Mouse (Mus musculus) stomach, postnatal 0 days (tissue): ENCODE results near the gene Spag6l. TPM values are rescaled to one million over a fixed set of nuclear protein-coding genes. Genes with fewer than 3 reads are reported as not detected.
"Not testable (repeated sequence)": the region's sequence is repeated elsewhere in the genome, so short reads cannot be mapped to it uniquely, and the experiment has no call there.

Experiments used
- ATAC-seq: fragments of 200-750 bp; cut with Nextera tagmentation; 2 replicates; pipeline ENCODE4 v1.8.0; 2017; ENCODE audit not compliant: low FRiP score, low TSS enrichment
- DNase-seq: peaks from one replicate; pipeline ENCODE4 v3.0.0-alpha.2; 2016; ENCODE audit warnings: low spot score
- H3K27ac ChIP-seq: fragments of 300-500 bp; sonication (generic); replicated peaks from 2 replicates; pipeline ENCODE4 v1.5.1; 2014; ENCODE audit warnings: mild to moderate bottlenecking, control low read depth
- H3K27me3 ChIP-seq: fragments of 300-500 bp; sonication (generic); 2 replicates; pipeline ENCODE4 v1.6.1; 2014; ENCODE audit warnings: low read length; ENCODE audit not compliant: control insufficient read depth, insufficient read depth
- H3K36me3 ChIP-seq: fragments of 300-500 bp; sonication (generic); 2 replicates; pipeline ENCODE4 v1.6.1; 2014; ENCODE audit warnings: low read length, mixed read lengths; ENCODE audit not compliant: control insufficient read depth, insufficient read depth
- H3K4me1 ChIP-seq: fragments of 300-500 bp; sonication (generic); replicated peaks from 2 replicates; pipeline ENCODE4 v1.6.1; 2014; ENCODE audit warnings: antibody characterized with exemption; ENCODE audit not compliant: control insufficient read depth, insufficient read depth
- H3K4me2 ChIP-seq: fragments of 300-500 bp; sonication (generic); replicated peaks from 2 replicates; pipeline ENCODE4 v1.6.1; 2014; ENCODE audit warnings: low read depth, mild to moderate bottlenecking, control low read depth, moderate library complexity
- H3K4me3 ChIP-seq: fragments of 300-500 bp; sonication (generic); 2 replicates; pipeline ENCODE4 v1.5.1; 2014; ENCODE audit warnings: low read depth, low read length, control low read depth
- H3K9ac ChIP-seq: fragments of 300-500 bp; sonication (generic); 2 replicates; pipeline ENCODE4 v1.6.1; 2014; ENCODE audit warnings: mild to moderate bottlenecking, low read length, control low read depth, mixed read lengths
- H3K9me3 ChIP-seq: fragments of 300-500 bp; sonication (generic); 2 replicates; pipeline ENCODE4 v1.6.1; 2016; ENCODE audit warnings: low read length; ENCODE audit not compliant: control insufficient read depth
- CTCF ChIP-seq: IDR thresholded peaks from 2 replicates; pipeline ENCODE4 v1.5.1; 2016; ENCODE audit warnings: antibody characterized with exemption, low read depth, mild to moderate bottlenecking, moderate library complexity
- EP300 ChIP-seq: optimal IDR thresholded peaks from 2 replicates; pipeline ENCODE3; 2016; ENCODE audit warnings: antibody characterized with exemption
- WGBS: fragments of 180-500 bp; shearing (Covaris S2); extraction: QIAGEN DNeasy Blood & Tissue Kit; methylation state at CpG from one replicate; pipeline ENCODE4 v1.1.7; 2014; 5-methylcytosine and 5-hydroxymethylcytosine counted together
- polyA plus RNA-seq: library from polyadenylated mRNA; unstranded; fragments of >200 nt; fragmentation: Nextera tagmentation; extraction: Ambion mirVana; gene quantifications from 2 replicates; pipeline ENCODE4 v1.2.1, GENCODE M21; 2015

Spag6l gene
- polyA plus RNA-seq, 1 experiment from 2014 or later = 0.17 TPM

- H3K27ac ChIP-seq = no peak overlapping the region
These were observed 36.0 kb upstream of the Spag6l start for GRCm38 (mm10) chr16:16865217-16865616.

GRCm38 (mm10) chr16:16863978-16864377, 34.7 kb upstream of the Spag6l start, which contains the start of gene Igll1:
TSS of gene Igll1 (minus strand) at chr16:16863985.
- WGBS = 81% methylated on average over 2 of the region's 2 CpGs
- no peak within 1 kb of the TSS for H3K27ac ChIP-seq
- H3K9ac ChIP-seq = no peak within 1 kb of the TSS
- H3K9me3 ChIP-seq = no peaks in the 10 kb centered on the region
- ATAC-seq = no peak
- peak; percentile 10 for DNase-seq
- H3K4me1 ChIP-seq = no peaks in the 10 kb centered on the region
- H3K4me2 ChIP-seq = no peak within 1 kb of the TSS
- H3K27me3 ChIP-seq = no peaks in the 10 kb centered on the region
- TF ChIP-seq EP300 (no peak), CTCF (no peak)
- no peaks in the 10 kb centered on the region for H3K36me3 ChIP-seq
- no peak within 1 kb of the TSS for H3K4me3 ChIP-seq

More at GRCm38 (mm10) chr16:16865217-16865616, 36.0 kb upstream of the Spag6l start:
- no peaks in the 10 kb centered on the region for H3K27me3 ChIP-seq
- no peaks in the 10 kb centered on the region for H3K36me3 ChIP-seq
- no peak for TF ChIP-seq EP300
- TF ChIP-seq CTCF = no peak
- no peaks in the 10 kb centered on the region for H3K4me1 ChIP-seq
- DNase-seq = no peak
- H3K4me2 ChIP-seq = no peak overlapping the region
- no peak for ATAC-seq
- no peaks in the 10 kb centered on the region for H3K9me3 ChIP-seq
- H3K4me3 ChIP-seq = no peak overlapping the region
- H3K9ac ChIP-seq = no peak overlapping the region

GRCm38 (mm10) chr16:16862288-16862687, 33.0 kb upstream of the Spag6l start:
- Histone ChIP-seq H3K4me2 (no peak overlapping the region), H3K9me3 (no peaks in the 10 kb centered on the region), H3K9ac (no peak overlapping the region), H3K27me3 (no peaks in the 10 kb centered on the region), H3K4me3 (no peak overlapping the region), H3K36me3 (no peaks in the 10 kb centered on the region), H3K4me1 (no peaks in the 10 kb centered on the region), H3K27ac (no peak overlapping the region)
- ATAC-seq = no peak
- no peak for TF ChIP-seq EP300
- no peak for TF ChIP-seq CTCF
- 63% methylated on average over 3 of the region's 3 CpGs for WGBS
- DNase-seq = no peak

DNA sequence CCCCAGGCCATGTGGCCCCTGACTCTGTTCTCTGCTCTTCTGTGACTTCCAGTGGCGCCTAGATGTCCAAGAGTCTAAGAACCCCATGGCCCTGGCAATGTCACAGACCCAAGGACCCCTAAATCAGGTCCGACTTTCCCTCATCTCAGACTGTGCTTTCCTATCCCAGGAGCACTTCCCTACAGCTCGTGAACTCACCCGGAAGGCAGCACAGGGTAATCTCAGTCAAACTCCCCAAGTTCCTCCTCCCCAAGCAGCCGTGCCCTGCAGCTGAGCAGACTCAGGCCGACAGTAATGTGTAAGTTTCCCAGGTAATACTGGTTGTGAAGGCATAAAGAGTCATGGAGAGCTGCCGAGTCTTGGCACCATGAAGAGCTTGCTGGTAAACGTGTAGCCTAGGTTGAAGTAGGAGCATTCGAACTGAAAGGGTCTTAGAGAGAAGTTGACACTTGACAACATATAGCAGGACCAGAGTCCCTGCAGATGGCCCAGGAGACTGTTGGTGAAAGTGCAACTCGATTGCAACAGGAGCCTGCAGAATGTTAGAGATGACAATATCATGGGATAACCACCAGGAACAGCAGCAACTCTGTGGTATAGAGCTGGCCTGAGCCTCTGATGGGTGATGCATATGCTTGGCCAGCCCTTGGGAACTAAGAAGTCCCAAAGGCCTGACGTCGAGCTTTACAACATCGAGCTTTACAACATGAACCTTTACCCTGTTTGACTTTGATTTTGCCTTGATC, 27.6 kb upstream of the Spag6l start:
- Histone ChIP-seq H3K4me1 (no peaks in the 10 kb centered on the region), H3K4me3 (no peak overlapping the region), H3K27me3 (no peaks in the 10 kb centered on the region), H3K36me3 (no peaks in the 10 kb centered on the region), H3K9me3 (no peaks in the 10 kb centered on the region), H3K27ac (no peak overlapping the region), H3K4me2 (no peak overlapping the region), H3K9ac (no peak overlapping the region)
- WGBS = 76% methylated on average over 13 of the region's 13 CpGs
- no peak for TF ChIP-seq EP300
- TF ChIP-seq CTCF = no peak
- DNase-seq = no peak
- no peak for ATAC-seq

DNA sequence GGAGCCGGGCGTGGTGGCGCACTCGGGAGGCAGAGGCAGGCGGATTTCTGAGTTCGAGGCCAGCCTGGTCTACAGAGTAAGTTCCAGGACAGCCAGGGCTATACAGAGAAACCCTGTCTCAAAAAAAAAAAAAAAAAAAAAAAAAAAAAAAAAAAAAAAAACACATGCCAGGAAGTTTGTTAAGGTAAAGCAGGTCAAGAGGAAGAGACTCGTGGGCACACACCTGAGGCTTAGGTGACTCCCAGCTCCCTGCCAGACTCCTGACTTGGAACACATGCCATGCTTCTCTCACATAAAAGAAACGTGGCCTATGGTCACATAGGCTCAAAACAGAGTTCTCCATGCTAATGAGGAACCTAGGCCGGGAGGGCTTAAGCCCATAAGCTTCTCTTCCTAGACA, 26.8 kb upstream of the Spag6l start:
- H3K9me3 ChIP-seq, H3K4me3 ChIP-seq, H3K36me3 ChIP-seq, H3K4me2 ChIP-seq, H3K9ac ChIP-seq, DNase-seq, ATAC-seq, H3K27ac ChIP-seq, H3K4me1 ChIP-seq, H3K27me3 ChIP-seq: not testable (repeated sequence)
- WGBS = 80% methylated on average over 9 of the region's 9 CpGs

DNA sequence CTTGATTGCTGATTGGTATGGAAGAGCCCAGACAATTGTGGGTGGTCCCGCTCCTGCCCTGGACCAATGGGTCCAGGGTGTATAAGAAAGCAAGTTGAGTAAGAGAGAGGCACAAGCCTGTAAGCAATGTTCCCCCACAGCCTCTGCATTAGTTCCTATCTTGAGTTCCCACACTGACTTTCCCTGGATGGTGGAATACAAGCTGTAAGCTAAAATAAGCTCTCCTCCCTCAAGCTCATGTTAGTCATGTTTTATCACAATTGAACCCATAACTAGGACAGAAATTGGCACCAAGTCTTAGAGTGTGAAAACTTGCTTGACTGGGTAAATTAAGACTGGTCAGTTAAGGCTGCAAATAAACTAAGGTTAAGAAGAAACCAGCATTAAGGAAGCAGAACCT, 26.3 kb upstream of the Spag6l start:
- Histone ChIP-seq H3K9ac (no peak overlapping the region), H3K4me2 (no peak overlapping the region), H3K9me3 (no peaks in the 10 kb centered on the region), H3K36me3 (no peaks in the 10 kb centered on the region), H3K4me3 (no peak overlapping the region), H3K4me1 (no peaks in the 10 kb centered on the region), H3K27ac (no peak overlapping the region), H3K27me3 (no peaks in the 10 kb centered on the region)
- ATAC-seq (no peak), DNase-seq (no peak)
- TF ChIP-seq EP300 = no peak
- no peak for TF ChIP-seq CTCF
- WGBS = 100% methylated on average over 1 of the region's 1 CpGs
